Mouse (Mus musculus): ENCODE measurements at regions not wholly inside any gene's neighbourhood (a gene's known extent, or its start where the extent isn't known, plus 50 kb on each side); places are given as distances from the start of the nearest gene placed in this dataset.
A peak's percentile ranks its signal among the peaks of the same experiment; 100 is the strongest.

- DNase-seq (ENCODE audit: low spot score): no peak
Measured at GRCm38 (mm10) chr10:45009676-45010075, 57.3 kb upstream of the Prep start.

- DNase-seq (ENCODE audit: low spot score): no peak
Measured at GRCm38 (mm10) chr10:45009235-45009634, 57.8 kb upstream of the Prep start.

- DNase-seq (ENCODE audit: low spot score): no peak
Measured at GRCm38 (mm10) chr10:45004037-45004653, 62.9 kb upstream of the Prep start.

GRCm38 (mm10) chr10:45003344-45003681 lies 63.7 kb upstream of the Prep start:
- no peak for DNase-seq (ENCODE audit: low spot score)

- DNase-seq (ENCODE audit: low spot score): no peak
Measured at GRCm38 (mm10) chr10:45002637-45003343, 64.2 kb upstream of the Prep start.

- DNase-seq (ENCODE audit: low spot score): peak; percentile 43
Measured at GRCm38 (mm10) chr10:45000873-45001859, 65.8 kb upstream of the Prep start.

GRCm38 (mm10) chr10:45000027-45000840 lies 66.8 kb upstream of the Prep start:
- DNase-seq (ENCODE audit: low spot score): no peak

GRCm38 (mm10) chr10:44997906-44998289 lies 69.1 kb upstream of the Prep start:
- no peak for DNase-seq (ENCODE audit: low spot score)

GRCm38 (mm10) chr10:44997184-44997905 lies 69.7 kb upstream of the Prep start:
- DNase-seq (ENCODE audit: low spot score): no peak

- DNase-seq (ENCODE audit: low spot score): no peak
Measured at GRCm38 (mm10) chr10:44995756-44996155, 71.2 kb upstream of the Prep start.

- DNase-seq (ENCODE audit: low spot score): no peak
Measured at GRCm38 (mm10) chr10:44994385-44995281, 72.4 kb upstream of the Prep start.

GRCm38 (mm10) chr10:44993470-44994260 lies 73.3 kb upstream of the Prep start:
- DNase-seq (ENCODE audit: low spot score): no peak

GRCm38 (mm10) chr10:44989539-44989938 lies 77.5 kb upstream of the Prep start:
- no peak for DNase-seq (ENCODE audit: low spot score)

- DNase-seq (ENCODE audit: low spot score): no peak
Measured at GRCm38 (mm10) chr10:44988756-44989155, 78.2 kb upstream of the Prep start.

GRCm38 (mm10) chr10:44987615-44988014 lies 79.4 kb upstream of the Prep start:
- DNase-seq (ENCODE audit: low spot score): no peak

GRCm38 (mm10) chr10:44981913-44982312 lies 85.1 kb upstream of the Prep start:
- DNase-seq (ENCODE audit: low spot score): no peak

GRCm38 (mm10) chr10:44976815-44977214 lies 90.2 kb upstream of the Prep start:
- no peak for DNase-seq (ENCODE audit: low spot score)

- DNase-seq (ENCODE audit: low spot score): no peak
Measured at GRCm38 (mm10) chr10:44971911-44972310, 95.1 kb upstream of the Prep start.

GRCm38 (mm10) chr10:44959968-44960367 lies 107.0 kb upstream of the Prep start:
- DNase-seq (ENCODE audit: low spot score): no peak

All from urinary bladder, postnatal 25 days (tissue).